Mouse (Mus musculus) midbrain, embryonic 16.5 days (tissue): Measurements from ENCODE around the gene Hnrnpll. TPM values are rescaled to one million over a fixed set of nuclear protein-coding genes. Genes with fewer than 3 reads are reported as not detected.

Source experiments
- ATAC-seq: fragments of 200-750 bp; cut with Nextera tagmentation; 2 replicates; pipeline ENCODE4 v1.8.0; 2017; ENCODE audit warnings: moderate TSS enrichment
- H3K27ac ChIP-seq: fragments of 300-500 bp; sonication (generic); 2 replicates; pipeline ENCODE4 v1.5.1; 2014; ENCODE audit warnings: mild to moderate bottlenecking, low read length, mixed read lengths
- H3K27me3 ChIP-seq: fragments of 300-500 bp; sonication (generic); 2 replicates; pipeline ENCODE4 v1.6.1; 2014; ENCODE audit warnings: low read depth, low read length, mixed read lengths; ENCODE audit not compliant: control insufficient read depth, insufficient read depth
- H3K36me3 ChIP-seq: fragments of 300-500 bp; sonication (generic); 2 replicates; pipeline ENCODE4 v1.6.1; 2014; ENCODE audit warnings: mild to moderate bottlenecking, low read length, moderate library complexity, mixed read lengths; ENCODE audit not compliant: control insufficient read depth, insufficient read depth
- H3K4me1 ChIP-seq: fragments of 300-500 bp; sonication (generic); 2 replicates; pipeline ENCODE4 v1.6.1; 2014; ENCODE audit warnings: mild to moderate bottlenecking, low read length, mixed read lengths; ENCODE audit not compliant: control insufficient read depth, insufficient read depth
- H3K4me2 ChIP-seq: fragments of 300-500 bp; sonication (generic); 2 replicates; pipeline ENCODE4 v1.6.1; 2014; ENCODE audit warnings: mild to moderate bottlenecking, low read length, mixed read lengths
- H3K4me3 ChIP-seq: fragments of 300-500 bp; sonication (generic); 2 replicates; pipeline ENCODE4 v1.5.1; 2014; ENCODE audit warnings: low read depth, mild to moderate bottlenecking, low read length, moderate library complexity, mixed read lengths
- H3K9ac ChIP-seq: fragments of 300-500 bp; sonication (generic); 2 replicates; pipeline ENCODE4 v1.6.1; 2014; ENCODE audit warnings: low read depth, low read length, mixed read lengths
- H3K9me3 ChIP-seq: fragments of 300-500 bp; sonication (generic); replicated peaks from 2 replicates; pipeline ENCODE4 v1.6.1; 2014; ENCODE audit warnings: mild to moderate bottlenecking, low read length, mixed read lengths; ENCODE audit not compliant: control insufficient read depth, poor library complexity, severe bottlenecking
- WGBS: fragments of 180-500 bp; shearing (Covaris S2); extraction: QIAGEN DNeasy Blood & Tissue Kit; methylation state at CpG from one replicate; pipeline ENCODE4 v1.1.7; 2014; 5-methylcytosine and 5-hydroxymethylcytosine counted together
- polyA plus RNA-seq: library from polyadenylated mRNA; unstranded; fragments of >200 nt; fragmentation: Nextera tagmentation; extraction: Ambion mirVana; gene quantifications from 2 replicates; pipeline ENCODE4 v1.2.1, GENCODE M21; 2015

Gene Hnrnpll
- polyA plus RNA-seq, 1 experiment from 2014 or later = 53.9 TPM

DNA sequence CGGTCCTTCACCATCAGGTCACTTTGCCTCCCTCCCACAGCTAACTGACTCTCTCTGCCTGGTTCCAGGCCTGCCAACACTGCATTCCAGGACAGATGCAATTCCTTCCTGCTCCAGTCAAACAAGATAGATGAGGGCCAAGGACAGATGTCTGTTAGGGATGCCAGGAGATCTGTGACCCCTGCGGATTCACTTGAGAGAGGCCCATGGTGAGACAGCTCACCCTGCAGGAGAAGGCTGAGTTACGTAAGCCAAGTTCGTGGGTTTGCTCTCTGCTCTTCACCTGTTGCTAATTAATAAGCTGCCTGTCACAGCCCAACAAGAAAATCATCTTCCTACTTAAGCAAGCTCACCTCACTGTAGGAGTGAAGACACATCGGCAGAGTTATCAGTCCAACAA lies 63.1 kb downstream of the Hnrnpll start:
- 94% methylated on average over 5 of the region's 5 CpGs for WGBS
- no peak for ATAC-seq
- no peak overlapping the region for H3K9ac ChIP-seq
- no peak overlapping the region for H3K4me2 ChIP-seq
- H3K4me3 ChIP-seq = no peak overlapping the region
- H3K36me3 ChIP-seq = no peaks in the 10 kb centered on the region
- H3K4me1 ChIP-seq = no peaks in the 10 kb centered on the region
- H3K27me3 ChIP-seq = no peaks in the 10 kb centered on the region
- no peak overlapping the region for H3K27ac ChIP-seq
- no peaks in the 10 kb centered on the region for H3K9me3 ChIP-seq

DNA sequence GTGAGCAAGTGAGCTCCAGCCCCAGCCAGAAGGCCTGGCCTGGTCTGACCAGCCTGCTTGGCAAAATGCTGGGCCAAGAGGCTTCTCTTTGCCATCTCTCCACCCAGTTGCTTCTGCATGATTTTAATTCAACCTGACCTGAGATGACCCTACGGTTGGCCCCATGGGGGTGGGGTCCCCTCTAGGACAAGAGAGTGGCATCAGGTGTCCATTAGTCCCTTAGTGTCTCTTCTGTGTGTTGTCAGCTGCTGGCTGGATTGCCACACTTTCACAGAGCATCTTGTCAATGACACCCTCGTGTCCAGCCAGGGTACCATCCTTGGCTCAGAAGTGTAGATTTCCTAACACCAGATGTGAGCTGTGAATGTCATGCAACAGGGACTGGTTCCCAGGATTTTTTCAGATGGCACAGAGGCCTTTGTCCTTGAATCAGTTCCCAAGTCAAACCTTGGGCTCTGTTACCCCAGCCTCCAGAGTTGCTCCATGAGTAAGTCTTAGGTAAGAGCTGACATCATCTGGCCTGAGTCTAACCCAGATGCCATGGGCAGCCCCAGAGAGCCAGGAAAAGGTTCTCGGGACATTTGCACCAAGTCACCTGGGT lies 66.9 kb downstream of the Hnrnpll start:
- Histone ChIP-seq H3K4me2 (no peak overlapping the region), H3K9ac (no peak overlapping the region), H3K27ac (no peak overlapping the region), H3K27me3 (no peaks in the 10 kb centered on the region), H3K36me3 (no peaks in the 10 kb centered on the region), H3K4me3 (no peak overlapping the region), H3K4me1 (no peaks in the 10 kb centered on the region), H3K9me3 (no peaks in the 10 kb centered on the region)
- no peak for ATAC-seq
- WGBS = 84% methylated on average over 3 of the region's 3 CpGs

DNA sequence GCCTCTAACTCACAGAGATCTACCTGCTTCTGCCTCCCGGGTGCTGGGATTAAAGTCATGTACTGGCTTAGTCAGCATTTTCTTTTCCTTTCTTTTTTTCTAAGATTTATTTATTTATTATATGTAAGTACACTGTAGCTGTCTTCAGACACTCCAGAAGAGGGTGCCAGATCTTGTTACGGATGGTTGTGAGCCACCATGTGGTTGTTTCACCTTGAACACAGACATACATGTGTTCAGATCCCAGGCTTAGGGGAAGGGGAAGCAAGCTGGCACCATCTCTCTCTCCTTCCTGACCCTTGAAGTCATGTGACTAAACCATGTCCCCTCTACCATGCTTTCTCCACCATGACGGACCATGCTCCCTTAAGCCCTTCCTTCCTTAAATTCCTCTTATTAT lies 70.0 kb downstream of the Hnrnpll start:
- Histone ChIP-seq H3K27me3 (no peaks in the 10 kb centered on the region), H3K9me3 (no peaks in the 10 kb centered on the region), H3K36me3 (no peaks in the 10 kb centered on the region), H3K4me3 (no peak overlapping the region), H3K27ac (no peak overlapping the region), H3K9ac (no peak overlapping the region), H3K4me2 (no peak overlapping the region), H3K4me1 (no peaks in the 10 kb centered on the region)
- WGBS = 90% methylated on average over 3 of the region's 3 CpGs
- ATAC-seq = no peak

DNA sequence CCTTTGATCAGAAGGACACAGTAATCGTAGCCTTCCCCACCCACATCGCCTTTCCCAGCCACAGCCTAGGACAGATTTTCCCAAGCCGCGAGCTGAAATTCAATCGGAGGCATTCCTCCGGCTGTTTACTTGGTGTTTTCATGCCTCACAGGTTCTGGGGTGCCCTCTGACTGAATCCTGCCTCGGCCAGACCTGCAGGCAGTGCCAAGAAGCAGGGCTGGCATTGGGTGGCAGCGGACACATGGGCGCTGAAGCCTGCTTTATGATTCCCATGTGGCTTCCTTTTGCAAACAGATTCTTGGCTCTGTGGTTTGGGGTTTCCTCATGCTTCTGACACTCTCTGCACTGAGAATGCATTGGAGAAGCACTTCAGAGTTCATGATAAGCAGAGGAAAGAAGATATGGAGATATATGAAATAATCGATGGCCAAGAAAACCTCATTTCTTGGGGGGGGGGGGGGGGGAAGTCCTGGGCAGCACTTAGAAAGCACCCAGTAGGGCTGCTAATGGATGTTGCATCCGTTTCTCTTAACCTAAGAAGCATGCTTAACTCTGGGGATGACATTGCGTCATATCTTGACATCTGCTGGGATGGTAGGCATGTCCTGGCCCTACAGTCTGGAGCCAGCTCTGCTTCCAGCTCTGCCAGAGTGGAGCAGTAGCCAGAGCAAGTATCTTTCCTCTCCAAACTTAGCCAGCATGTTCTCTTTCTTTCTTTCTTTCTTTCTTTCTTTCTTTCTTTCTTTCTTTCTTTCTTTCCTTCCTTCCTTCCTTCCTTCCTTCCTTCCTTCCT lies 70.8 kb downstream of the Hnrnpll start:
- Histone ChIP-seq H3K27ac (no peak overlapping the region), H3K4me3 (no peak overlapping the region), H3K4me1 (no peaks in the 10 kb centered on the region), H3K27me3 (no peaks in the 10 kb centered on the region), H3K9me3 (no peaks in the 10 kb centered on the region), H3K4me2 (no peak overlapping the region), H3K9ac (no peak overlapping the region), H3K36me3 (no peaks in the 10 kb centered on the region)
- no peak for ATAC-seq
- WGBS = 82% methylated on average over 12 of the region's 12 CpGs

DNA sequence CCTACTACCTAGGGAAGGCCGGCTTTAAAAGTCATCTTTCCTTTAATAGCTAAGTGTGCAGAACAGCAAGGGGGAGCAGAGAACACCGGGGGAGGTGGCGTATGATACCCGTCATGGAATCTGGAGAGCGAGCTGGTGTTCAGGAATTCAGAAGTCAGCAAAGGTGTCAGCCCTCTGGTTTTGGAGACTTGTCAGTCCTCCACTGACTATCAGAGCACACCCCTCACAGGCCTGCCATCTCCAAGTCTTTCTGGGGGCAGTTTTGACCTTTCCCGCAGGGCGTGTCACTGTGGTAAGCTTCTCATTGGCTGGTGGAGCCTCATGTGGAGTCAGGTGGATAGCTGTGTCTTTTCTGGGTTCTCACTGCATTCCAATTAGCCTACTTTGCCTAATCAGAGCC lies 72.0 kb downstream of the Hnrnpll start:
- 88% methylated on average over 7 of the region's 7 CpGs for whole genome bisulfite sequencing
- Histone ChIP-seq H3K4me1 (no peaks in the 10 kb centered on the region), H3K9me3 (no peaks in the 10 kb centered on the region), H3K36me3 (no peaks in the 10 kb centered on the region), H3K4me2 (no peak overlapping the region), H3K27me3 (no peaks in the 10 kb centered on the region), H3K27ac (no peak overlapping the region), H3K9ac (no peak overlapping the region), H3K4me3 (no peak overlapping the region)
- ATAC-seq = no peak

DNA sequence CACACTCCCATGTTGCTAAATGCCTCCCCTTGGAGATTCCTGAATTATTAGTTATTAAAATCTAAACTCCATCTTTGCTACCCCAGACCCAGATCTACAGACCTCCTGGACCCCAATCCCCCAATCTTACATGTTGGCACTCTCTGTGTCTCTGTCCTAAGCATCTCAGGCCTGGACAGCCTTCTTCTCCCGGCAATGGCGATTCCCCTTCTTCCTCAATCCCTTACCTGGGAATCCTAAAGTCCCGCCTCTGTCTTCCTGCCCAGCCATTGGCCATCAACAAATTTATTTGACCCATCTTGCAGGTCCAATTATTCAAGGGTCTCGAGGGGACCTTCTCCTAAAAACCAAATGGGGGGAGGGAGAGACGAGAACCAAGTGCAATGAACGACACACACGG lies 77.7 kb downstream of the Hnrnpll start:
- H3K4me1 ChIP-seq = peaks cover 3% of the 10 kb centered on the region; the same call in 1 of the 2 replicates
- H3K27me3 ChIP-seq = no peaks in the 10 kb centered on the region
- no peak overlapping the region for H3K9ac ChIP-seq
- ATAC-seq = no peak
- H3K27ac ChIP-seq = no peak overlapping the region
- no peaks in the 10 kb centered on the region for H3K9me3 ChIP-seq
- H3K36me3 ChIP-seq = no peaks in the 10 kb centered on the region
- H3K4me2 ChIP-seq = no peak overlapping the region
- H3K4me3 ChIP-seq = no peak overlapping the region
- 92% methylated on average over 7 of the region's 7 CpGs for WGBS

DNA sequence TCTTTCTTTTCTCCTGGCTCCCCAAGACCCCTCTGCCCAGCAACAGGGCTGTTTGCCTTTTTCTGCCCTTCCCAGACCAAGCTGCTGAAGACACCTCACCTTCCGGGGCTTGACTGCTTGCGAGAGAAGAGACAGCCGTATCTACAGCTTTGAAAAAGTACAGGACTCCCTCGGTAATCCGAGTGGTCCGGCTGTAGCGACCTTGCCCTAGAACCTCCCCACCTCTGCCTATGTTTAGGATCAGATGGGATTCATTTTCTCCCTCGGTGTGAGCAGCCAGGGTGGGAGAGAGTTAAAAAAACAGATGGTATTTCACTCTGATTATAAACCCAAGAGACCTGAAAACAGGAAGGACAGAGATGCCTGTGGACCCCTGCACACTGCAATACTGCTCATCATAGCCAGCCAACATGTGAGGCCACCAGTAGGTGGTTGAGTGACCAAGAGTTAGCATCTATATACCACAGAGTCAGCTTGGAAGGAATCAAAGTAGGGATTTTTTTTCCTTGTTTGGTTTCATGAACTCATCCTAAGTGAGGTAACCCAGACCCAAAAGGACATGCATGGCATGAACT lies 79.1 kb downstream of the Hnrnpll start:
- H3K4me1 ChIP-seq = peaks cover 3% of the 10 kb centered on the region; the same call in 1 of the 2 replicates
- H3K27ac ChIP-seq = no peak overlapping the region
- H3K36me3 ChIP-seq = no peaks in the 10 kb centered on the region
- WGBS = 74% methylated on average over 8 of the region's 8 CpGs
- ATAC-seq = no peak
- no peaks in the 10 kb centered on the region for H3K27me3 ChIP-seq
- no peak overlapping the region for H3K4me3 ChIP-seq
- H3K4me2 ChIP-seq = no peak overlapping the region
- no peak overlapping the region for H3K9ac ChIP-seq
- no peaks in the 10 kb centered on the region for H3K9me3 ChIP-seq

DNA sequence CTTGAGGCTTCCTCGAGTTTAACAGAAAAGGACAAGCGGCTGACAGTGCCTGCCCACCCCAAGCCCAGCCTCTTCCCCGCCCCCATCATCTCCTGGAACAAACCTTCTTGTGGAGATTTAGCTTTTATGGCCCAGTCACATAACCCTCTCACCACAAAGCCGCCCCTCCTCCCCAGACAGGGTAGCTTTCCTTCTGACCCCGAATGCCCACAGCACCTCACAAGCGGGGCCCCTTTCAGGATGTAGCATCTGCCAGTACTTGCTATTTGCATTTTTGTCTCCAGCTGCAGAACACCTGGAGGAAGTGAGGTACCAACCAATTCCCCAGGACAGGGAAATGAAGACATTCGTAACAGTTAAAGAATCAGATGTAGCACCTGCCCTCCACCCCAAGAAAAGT lies 79.6 kb downstream of the Hnrnpll start:
- Histone ChIP-seq H3K4me2 (no peak overlapping the region), H3K9me3 (no peaks in the 10 kb centered on the region), H3K4me1 (peaks cover 3% of the 10 kb centered on the region; the same call in 1 of the 2 replicates), H3K27ac (no peak overlapping the region), H3K27me3 (no peaks in the 10 kb centered on the region), H3K36me3 (no peaks in the 10 kb centered on the region), H3K9ac (no peak overlapping the region), H3K4me3 (no peak overlapping the region)
- 33% methylated on average over 7 of the region's 7 CpGs for WGBS
- no peak for ATAC-seq
